Mouse (Mus musculus) ES-Bruce4 (cell line): Measurements from ENCODE around the gene Tiam1.

Source experiments
- CTCF ChIP-seq: IDR thresholded peaks from one replicate; pipeline ENCODE4 v1.8.1; 2011; ENCODE audit warnings: low read depth, low read length
- EP300 ChIP-seq: IDR thresholded peaks from 2 replicates; pipeline ENCODE4 v1.6.1; 2011; ENCODE audit warnings: low read depth, low read length; ENCODE audit not compliant: insufficient read depth
- POLR2A ChIP-seq: IDR thresholded peaks from one replicate; pipeline ENCODE4 v1.8.1; 2011; ENCODE audit warnings: low read length; ENCODE audit not compliant: insufficient read depth

DNA sequence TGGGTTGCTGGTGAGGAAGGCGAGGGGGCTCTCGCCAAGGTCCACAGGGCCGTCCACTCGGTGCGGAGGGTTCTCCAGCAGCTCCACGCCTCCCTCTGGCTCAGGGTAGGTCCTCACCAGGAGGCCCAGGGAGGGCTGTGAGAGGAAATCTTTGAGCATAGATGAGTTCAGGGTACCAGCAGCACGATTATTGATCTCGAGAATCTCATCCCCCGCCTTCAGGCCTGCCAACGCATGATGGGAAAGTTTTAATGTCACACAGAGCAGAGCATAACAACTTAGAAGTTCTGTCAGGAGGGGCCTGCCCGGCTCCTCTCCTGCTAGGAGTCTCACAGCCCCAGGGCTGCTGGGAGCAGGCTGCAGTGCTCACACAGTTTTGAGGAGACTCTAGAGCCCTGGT, 310.6 kb downstream of the Tiam1 start:
- TF ChIP-seq POLR2A (no peak), CTCF (no peak), EP300 (no peak)
